Mouse (Mus musculus) forebrain, postnatal 0 days (tissue): Measurements from ENCODE around the gene Pir. TPM values are rescaled to one million over a fixed set of nuclear protein-coding genes. Genes with fewer than 3 reads are reported as not detected.
A peak's percentile ranks its signal among the peaks of the same experiment; 100 is the strongest.

Experiments used
- ATAC-seq: fragments of 200-750 bp; cut with Nextera tagmentation; 2 replicates; pipeline ENCODE4 v1.8.0; 2017; ENCODE audit warnings: mild to moderate bottlenecking, moderate library complexity
- DNase-seq: peaks from one replicate; pipeline ENCODE4 v3.0.0-alpha.2; 2015
- H3K27ac ChIP-seq: fragments of 300-500 bp; sonication (generic); 2 replicates; pipeline ENCODE4 v1.5.1; 2014; ENCODE audit warnings: low read depth, mild to moderate bottlenecking, antibody characterized with exemption, low read length, moderate library complexity, mixed read lengths
- H3K27me3 ChIP-seq: fragments of 300-500 bp; sonication (generic); 2 replicates; pipeline ENCODE4 v1.6.1; 2014; ENCODE audit warnings: mild to moderate bottlenecking, low read length, mixed read lengths; ENCODE audit not compliant: insufficient read depth
- H3K36me3 ChIP-seq: fragments of 300-500 bp; sonication (generic); 2 replicates; pipeline ENCODE4 v1.6.1; 2014; ENCODE audit warnings: mild to moderate bottlenecking, moderate library complexity; ENCODE audit not compliant: insufficient read depth
- H3K4me1 ChIP-seq: fragments of 300-500 bp; sonication (generic); 2 replicates; pipeline ENCODE4 v1.6.1; 2014; ENCODE audit warnings: antibody characterized with exemption; ENCODE audit not compliant: insufficient read depth
- H3K4me2 ChIP-seq: fragments of 300-500 bp; sonication (generic); 2 replicates; pipeline ENCODE4 v1.6.1; 2014; ENCODE audit warnings: low read depth, mild to moderate bottlenecking, moderate library complexity
- H3K4me3 ChIP-seq: fragments of 300-500 bp; sonication (generic); 2 replicates; pipeline ENCODE4 v1.5.1; 2014; ENCODE audit warnings: low read depth, low read length, mixed read lengths
- H3K9ac ChIP-seq: fragments of 300-500 bp; sonication (generic); 2 replicates; pipeline ENCODE4 v1.6.1; 2014; ENCODE audit warnings: mild to moderate bottlenecking
- H3K9me3 ChIP-seq: fragments of 300-500 bp; sonication (generic); 2 replicates; pipeline ENCODE4 v1.6.1; 2016; ENCODE audit warnings: low read length
- CTCF ChIP-seq: sonication (generic); IDR thresholded peaks from 2 replicates; pipeline ENCODE4 v1.5.1; 2016; ENCODE audit warnings: antibody characterized with exemption, control low read depth, low read depth
- whole genome bisulfite sequencing: fragments of 180-500 bp; shearing (Covaris S2); extraction: QIAGEN DNeasy Blood & Tissue Kit; methylation state at CpG from one replicate; pipeline ENCODE4 v1.1.7; 2014; 5-methylcytosine and 5-hydroxymethylcytosine counted together
- polyA plus RNA-seq: library from polyadenylated mRNA; unstranded; fragments of >200 nt; fragmentation: Nextera tagmentation; extraction: Ambion mirVana; gene quantifications from 2 replicates; pipeline ENCODE4 v1.2.1, GENCODE M21; 2015
- total RNA-seq: library from RNA; depleted of rRNA; stranded (reverse); fragments of >200 nt; gene quantifications from 2 replicates; pipeline ENCODE4 v1.2.3, GENCODE M21; 2014

Gene Pir
- total and polyA plus RNA-seq, 2 experiments from 2014 or later, result 3.1 to 6.1 TPM

DNA sequence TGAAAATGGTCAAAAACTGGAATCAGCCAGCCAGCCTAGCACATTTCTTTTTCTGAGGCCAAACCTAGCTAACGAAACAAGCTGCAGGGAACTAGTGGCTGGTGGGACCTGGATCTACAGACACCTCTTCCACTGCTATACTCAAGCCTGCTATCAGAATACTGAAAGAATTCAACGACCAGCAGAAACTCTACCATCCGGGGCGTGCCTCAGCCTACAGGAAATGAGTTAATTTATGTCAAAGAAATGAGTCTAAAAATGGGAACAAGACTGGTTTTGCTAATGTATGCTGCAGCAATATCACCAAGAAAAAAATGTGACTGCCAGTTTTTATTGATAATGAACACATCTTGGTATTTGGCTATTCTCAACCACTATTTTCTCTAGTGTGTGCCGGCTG, 10.5 kb upstream of the Pir start:
- Histone ChIP-seq H3K9ac (no peak overlapping the region), H3K9me3 (no peaks in the 10 kb centered on the region), H3K4me1 (no peaks in the 10 kb centered on the region), H3K36me3 (no peaks in the 10 kb centered on the region), H3K4me2 (no peak overlapping the region), H3K27me3 (no peaks in the 10 kb centered on the region; the same call in 1 of the 2 replicates), H3K27ac (no peak overlapping the region), H3K4me3 (no peak overlapping the region)
- ATAC-seq (no peak), DNase-seq (no peak)
- no peak for TF ChIP-seq CTCF
- WGBS, result 85% methylated on average over 5 of the region's 5 CpGs

DNA sequence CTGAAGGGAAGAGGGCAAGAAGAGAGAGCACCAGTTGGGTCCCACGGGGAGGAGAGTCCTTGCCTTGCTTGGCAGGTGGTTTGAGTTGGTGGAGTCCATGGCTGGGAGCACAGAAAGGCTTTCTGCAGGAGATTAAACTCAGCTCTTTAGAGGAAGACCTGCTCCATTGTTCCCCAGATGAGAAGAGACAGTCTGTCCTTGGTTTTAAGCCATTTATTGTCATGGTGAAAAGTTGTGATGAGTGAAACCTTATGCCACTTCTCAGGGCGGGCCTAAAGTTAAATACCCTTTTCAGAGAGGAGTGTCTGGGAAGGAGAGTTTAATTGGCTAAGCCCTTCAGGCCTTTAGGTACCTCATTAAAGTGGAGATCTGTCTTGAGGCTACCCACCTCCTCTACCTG, 6.9 kb upstream of the Pir start:
- TF ChIP-seq CTCF, result no peak
- Histone ChIP-seq H3K4me2 (no peak overlapping the region), H3K4me3 (no peak overlapping the region), H3K36me3 (no peaks in the 10 kb centered on the region), H3K9me3 (no peaks in the 10 kb centered on the region), H3K9ac (no peak overlapping the region), H3K27me3 (no peaks in the 10 kb centered on the region), H3K4me1 (no peaks in the 10 kb centered on the region), H3K27ac (no peak overlapping the region)
- ATAC-seq (no peak), DNase-seq (no peak)
- WGBS, result 53% methylated on average over 2 of the region's 2 CpGs

DNA sequence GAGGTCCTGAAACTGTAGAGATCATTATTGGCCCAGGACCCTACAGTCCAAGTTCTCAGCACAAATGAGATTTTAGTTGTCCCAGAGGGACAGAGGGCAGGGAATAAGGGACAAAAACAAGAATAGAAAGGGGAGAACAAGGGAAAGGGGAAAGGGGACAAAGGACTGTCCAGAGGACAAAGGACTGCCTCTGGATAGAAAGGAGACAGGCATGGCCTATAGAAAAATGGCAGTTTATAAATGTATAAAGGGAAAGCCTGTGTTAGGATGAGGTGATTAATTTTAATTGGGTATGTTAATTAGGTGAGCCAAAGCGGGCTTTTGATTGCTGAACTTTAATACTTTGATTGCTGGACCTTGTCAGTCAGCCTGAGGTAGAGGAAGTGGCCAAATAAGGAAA, 4.3 kb upstream of the Pir start:
- no peak overlapping the region for H3K27ac ChIP-seq
- no peak overlapping the region for H3K9ac ChIP-seq
- H3K27me3 ChIP-seq, result no peaks in the 10 kb centered on the region
- H3K9me3 ChIP-seq, result no peaks in the 10 kb centered on the region
- no peak for TF ChIP-seq CTCF
- no peak for DNase-seq
- H3K4me3 ChIP-seq, result no peak overlapping the region
- H3K4me1 ChIP-seq, result no peaks in the 10 kb centered on the region
- 27% methylated on average over 1 of the region's 1 CpGs for WGBS
- no peak overlapping the region for H3K4me2 ChIP-seq
- H3K36me3 ChIP-seq, result no peaks in the 10 kb centered on the region
- no peak for ATAC-seq

DNA sequence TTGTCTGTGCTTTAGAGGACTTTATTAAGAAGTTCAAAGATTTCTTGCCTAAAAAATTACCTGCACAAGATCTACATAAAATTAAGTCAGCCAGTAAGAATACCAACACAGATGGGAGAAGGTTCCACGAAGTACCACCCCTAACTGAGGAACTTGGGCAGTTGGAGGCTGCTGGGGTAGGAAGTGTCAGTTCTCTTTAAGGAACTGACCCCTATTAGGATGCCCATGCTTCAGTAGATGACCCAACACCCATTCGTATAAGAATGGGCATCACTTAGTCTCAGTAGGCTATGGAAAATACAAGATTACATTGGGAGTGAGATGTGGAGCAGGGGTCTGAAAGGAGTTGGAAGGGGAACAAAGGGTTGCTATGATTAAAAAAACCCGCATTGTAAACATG, 1.4 kb downstream of the Pir start:
- H3K27ac ChIP-seq, result no peak overlapping the region
- H3K9ac ChIP-seq, result no peak overlapping the region
- ATAC-seq (no peak), DNase-seq (no peak)
- H3K4me1 ChIP-seq, result no peaks in the 10 kb centered on the region
- no peaks in the 10 kb centered on the region for H3K27me3 ChIP-seq
- no peak overlapping the region for H3K4me3 ChIP-seq
- no peaks in the 10 kb centered on the region for H3K9me3 ChIP-seq
- no peak for TF ChIP-seq CTCF
- no peaks in the 10 kb centered on the region for H3K36me3 ChIP-seq
- no peak overlapping the region for H3K4me2 ChIP-seq
- 84% methylated on average over 3 of the region's 3 CpGs for WGBS

DNA sequence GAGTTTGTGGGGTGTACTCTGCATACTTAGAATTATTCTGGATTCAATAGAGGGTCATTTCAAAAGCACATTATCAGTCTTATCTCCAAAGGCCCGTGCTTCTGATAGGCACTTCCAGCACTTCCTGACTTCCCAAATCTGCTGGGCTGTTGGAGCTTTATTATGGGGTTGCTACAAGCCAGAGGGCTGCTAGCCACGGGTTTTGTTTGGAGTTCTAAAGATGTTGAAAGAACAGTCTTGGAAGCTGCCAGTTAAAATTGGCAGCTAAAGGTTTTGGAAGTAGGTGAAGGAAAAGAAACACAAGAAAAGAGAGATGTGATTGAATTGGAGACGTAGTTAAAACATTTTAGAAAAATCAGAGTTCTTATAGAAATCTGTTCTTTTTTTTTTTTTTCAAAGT, 6.4 kb downstream of the Pir start:
- 45% methylated on average over 3 of the region's 3 CpGs for WGBS
- H3K36me3 ChIP-seq, result no peaks in the 10 kb centered on the region
- TF ChIP-seq CTCF, result no peak
- no peaks in the 10 kb centered on the region for H3K9me3 ChIP-seq
- no peak overlapping the region for H3K4me3 ChIP-seq
- H3K4me2 ChIP-seq, result no peak overlapping the region
- no peaks in the 10 kb centered on the region for H3K27me3 ChIP-seq
- no peaks in the 10 kb centered on the region for H3K4me1 ChIP-seq
- H3K27ac ChIP-seq, result no peak overlapping the region
- ATAC-seq, result no peak
- H3K9ac ChIP-seq, result no peak overlapping the region
- DNase-seq, result no peak

DNA sequence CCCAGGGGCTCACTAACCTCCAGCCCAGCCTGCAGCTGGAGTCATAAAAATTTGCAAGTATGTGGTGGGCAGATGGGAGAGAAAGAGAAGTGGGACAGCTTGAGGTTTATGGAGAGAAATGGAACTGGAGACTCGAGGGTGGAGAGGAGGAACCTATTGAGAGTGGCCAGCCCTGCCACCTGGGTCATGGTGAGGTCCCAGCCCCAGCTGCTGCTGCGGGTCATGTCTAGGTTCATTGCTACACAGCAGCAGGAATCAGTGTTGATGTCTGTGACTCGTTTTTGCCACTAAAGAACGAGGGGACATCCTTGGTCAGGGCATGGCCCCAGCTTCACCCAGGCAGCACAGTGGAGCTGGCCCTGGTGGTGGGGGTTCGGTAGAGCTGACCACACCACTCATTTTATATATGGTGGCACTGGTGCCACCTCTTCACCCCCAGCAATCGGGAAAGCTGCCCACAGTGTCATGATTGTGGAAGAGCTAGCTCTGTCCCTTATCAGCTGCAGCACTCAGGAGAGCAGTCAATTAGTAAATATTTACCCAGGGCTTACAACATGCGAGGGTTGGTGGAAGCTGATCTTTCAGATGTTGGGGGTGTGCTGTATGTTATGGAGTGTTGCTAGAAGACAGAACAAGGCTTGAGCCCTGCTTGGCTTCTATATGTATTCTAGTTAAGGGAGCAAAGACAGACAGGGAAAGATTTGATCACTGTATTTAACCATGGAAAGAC, 11.9 kb downstream of the Pir start:
- DNase-seq, result no peak
- H3K4me1 ChIP-seq, result no peaks in the 10 kb centered on the region
- 77% methylated on average over 7 of the region's 7 CpGs for WGBS
- H3K9ac ChIP-seq, result no peak overlapping the region
- TF ChIP-seq CTCF, result no peak
- no peak overlapping the region for H3K4me3 ChIP-seq
- no peak overlapping the region for H3K27ac ChIP-seq
- H3K9me3 ChIP-seq, result no peaks in the 10 kb centered on the region
- no peak overlapping the region for H3K4me2 ChIP-seq
- H3K27me3 ChIP-seq, result no peaks in the 10 kb centered on the region
- no peak for ATAC-seq
- no peaks in the 10 kb centered on the region for H3K36me3 ChIP-seq

DNA sequence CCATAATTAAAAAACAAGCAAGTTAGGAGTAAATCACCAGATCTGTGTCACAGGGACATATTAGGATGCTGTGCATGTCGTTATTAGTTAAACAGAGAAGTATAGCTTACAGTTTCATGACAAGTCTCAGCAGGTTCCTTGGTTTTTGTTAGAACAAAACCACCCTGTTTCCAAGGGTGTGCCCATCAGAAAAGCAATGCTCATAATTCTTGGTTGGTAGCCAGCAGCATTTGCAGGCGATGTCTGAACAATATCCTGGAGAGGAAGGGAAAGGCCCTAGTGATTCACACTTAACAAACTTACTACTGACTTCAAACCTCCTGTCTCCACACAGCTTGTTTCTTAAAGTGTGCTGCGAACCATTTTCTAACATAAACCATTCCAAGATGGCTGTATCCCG, 14.6 kb downstream of the Pir start:
- DNase-seq (no peak), ATAC-seq (no peak)
- Histone ChIP-seq H3K27me3 (no peaks in the 10 kb centered on the region), H3K4me2 (no peak overlapping the region), H3K9ac (no peak overlapping the region), H3K36me3 (no peaks in the 10 kb centered on the region), H3K4me3 (no peak overlapping the region), H3K9me3 (no peaks in the 10 kb centered on the region), H3K27ac (no peak overlapping the region), H3K4me1 (no peaks in the 10 kb centered on the region)
- no peak for TF ChIP-seq CTCF
- 78% methylated on average over 4 of the region's 4 CpGs for WGBS

DNA sequence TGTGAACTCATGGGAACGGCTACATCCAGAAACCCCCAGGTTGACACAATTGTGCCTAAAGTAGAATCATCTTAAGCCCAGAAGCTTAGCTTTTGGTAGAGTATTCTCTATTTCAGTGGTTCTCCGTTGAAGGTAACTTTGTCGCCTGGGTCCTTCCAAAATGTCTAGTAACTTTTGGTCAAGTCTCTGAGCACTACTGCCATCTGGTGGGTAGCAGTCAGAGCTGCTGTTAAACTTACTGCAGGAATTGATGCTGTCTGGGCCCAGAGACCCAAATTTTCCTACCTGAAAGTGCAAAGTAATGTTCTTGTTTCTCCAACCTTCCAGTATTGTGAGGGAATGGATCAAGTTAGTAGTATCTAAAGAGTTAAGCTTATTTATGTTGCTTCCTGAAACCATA, 17.9 kb downstream of the Pir start:
- no peaks in the 10 kb centered on the region for H3K4me1 ChIP-seq
- TF ChIP-seq CTCF, result peak; percentile 46
- no peaks in the 10 kb centered on the region for H3K27me3 ChIP-seq
- no peaks in the 10 kb centered on the region for H3K36me3 ChIP-seq
- H3K9ac ChIP-seq, result no peak overlapping the region
- DNase-seq (peak; percentile 7), ATAC-seq (no peak)
- H3K27ac ChIP-seq, result no peak overlapping the region
- no peak overlapping the region for H3K4me2 ChIP-seq
- 52% methylated on average over 3 of the region's 3 CpGs for WGBS
- H3K9me3 ChIP-seq, result no peaks in the 10 kb centered on the region
- no peak overlapping the region for H3K4me3 ChIP-seq
